Mouse (Mus musculus) limb, embryonic 10.5 days (tissue): ENCODE data around the gene Lcp1. TPM values are rescaled to one million over a fixed set of nuclear protein-coding genes. Genes with fewer than 3 reads are reported as not detected.

Source experiments
- microRNA-seq: library from miRNA; unstranded; fragments of <30 nt; microRNA quantifications from one replicate; pipeline ENCODE4, GENCODE M21; 2017
- polyA plus RNA-seq: library from polyadenylated mRNA; unstranded; fragments of >200 nt; fragmentation: Nextera tagmentation; extraction: Ambion mirVana; gene quantifications from 2 replicates; pipeline ENCODE4 v1.2.1, GENCODE M21; 2016

Gene Lcp1
- polyA plus RNA-seq, 1 experiment from 2014 or later, result 20.4 TPM

Small RNAs within 50 kb of the gene (microRNA-seq; reads per million reads assigned to microRNA genes)
- gene Gm44482, result not detected

Other genes starting within 250 kb of the Lcp1 start
- gene Lrch1, start 183.2 kb upstream of the Lcp1 start, polyA plus RNA-seq, result 7.0 and 9.9 TPM in 2 replicates
- gene Rubcnl, start 115.1 kb upstream of the Lcp1 start, polyA plus RNA-seq, result 0.10 and 0.30 TPM in 2 replicates
- gene Lrrc63, start 220 bp upstream of the Lcp1 start, polyA plus RNA-seq, result 0.05 and 0.08 TPM in 2 replicates
- gene Cpb2, start 111.2 kb downstream of the Lcp1 start, polyA plus RNA-seq, result not detected in 2 replicates
- 34.0 and 38.9 TPM in 2 replicates for gene Zc3h13, start 153.3 kb downstream of the Lcp1 start, polyA plus RNA-seq